In the genomic region with DNA sequence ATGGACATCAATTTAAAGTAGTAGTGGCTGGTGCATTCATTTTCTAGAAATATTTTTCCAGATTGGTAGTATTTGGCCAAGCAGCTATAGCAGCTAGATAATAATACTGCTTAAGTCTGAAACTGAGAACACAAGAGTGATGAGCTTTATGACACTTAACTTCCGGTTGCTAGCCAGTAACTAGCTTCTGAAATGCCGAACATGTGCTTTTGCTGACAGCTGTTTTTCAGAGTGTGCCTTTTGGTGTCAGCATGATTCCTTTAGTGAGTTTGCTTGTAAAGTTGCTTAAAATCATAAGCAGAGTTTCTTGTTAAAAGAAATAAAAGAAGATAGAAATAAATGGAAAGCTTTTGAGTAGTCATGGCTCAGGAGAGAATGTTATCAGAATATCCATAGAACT, we compare ENCODE assay signal across 32 mouse cellular contexts.
A peak's percentile ranks its signal among the peaks of the same experiment; 100 is the strongest.
DNase-seq lines count a peak whose midpoint lies in the region; ATAC-seq and TF ChIP-seq lines count a peak whose summit lies in the region.
"Had no signal": no experiment of that assay in that cellular context is flagged by ENCODE, and none has a peak within 500 bp of the region (broad histone marks: within the 10 kb centered on the region; RNA-seq: fewer than 3 reads in every experiment).

No protein-coding gene starts in this region.

- H3K9ac ChIP-seq in forebrain, postnatal 0 days = no peak overlapping the region
- no peak overlapping the region for H3K9ac ChIP-seq in forebrain, embryonic 13.5 days
- no peak overlapping the region for H3K9ac ChIP-seq in kidney, postnatal 0 days (ENCODE audit: low read depth, low read length)
- H3K9ac ChIP-seq in lung, postnatal 0 days (replicated peaks; ENCODE audit: low read depth) = no peak overlapping the region
- H3K9ac ChIP-seq: embryonic facial prominence, embryonic 12.5 days; heart, embryonic 12.5 days; liver, embryonic 15.5 days; lung, embryonic 15.5 days; neural tube, embryonic 12.5 days had no signal

- 32% methylated on average over 2 of the region's 2 CpGs for WGBS in forebrain, postnatal 0 days
- WGBS in forebrain, embryonic 13.5 days = 61% methylated on average over 2 of the region's 2 CpGs
- 51% methylated on average over 2 of the region's 2 CpGs for WGBS in kidney, postnatal 0 days
- WGBS in lung, postnatal 0 days = 32% methylated on average over 2 of the region's 2 CpGs

- H3K4me2 ChIP-seq in forebrain, postnatal 0 days (ENCODE audit: low read depth) = no peak overlapping the region
- no peak overlapping the region for H3K4me2 ChIP-seq in forebrain, embryonic 13.5 days
- no peak overlapping the region for H3K4me2 ChIP-seq in kidney, postnatal 0 days (ENCODE audit: low read length)
- no peak overlapping the region for H3K4me2 ChIP-seq in lung, postnatal 0 days (replicated peaks; ENCODE audit: low read depth, low read length)
- H3K4me2 ChIP-seq: embryonic facial prominence, embryonic 12.5 days; heart, embryonic 12.5 days; liver, embryonic 15.5 days; lung, embryonic 15.5 days; neural tube, embryonic 12.5 days had no signal

- 0 out of 2 replicates have a peak overlapping the region, but pooled peaks have one; percentile 37 for H3K27ac ChIP-seq in forebrain, postnatal 0 days (ENCODE audit: low read depth, low read length)
- no peak overlapping the region for H3K27ac ChIP-seq in forebrain, embryonic 13.5 days
- H3K27ac ChIP-seq in kidney, postnatal 0 days = no peak overlapping the region
- H3K27ac ChIP-seq in lung, postnatal 0 days (ENCODE audit: low read length) = no peak overlapping the region
- H3K27ac ChIP-seq: embryonic facial prominence, embryonic 12.5 days; forebrain, embryonic 10.5 days; heart, adult 2 months; liver, embryonic 15.5 days; lung, embryonic 15.5 days; macrophage; neural tube, embryonic 12.5 days; stomach, postnatal 0 days had no signal

- ATAC-seq in forebrain, postnatal 0 days = no peak
- ATAC-seq in forebrain, embryonic 13.5 days = no peak
- no peak for ATAC-seq in kidney, postnatal 0 days (replicated peaks; ENCODE audit: low FRiP score, low read depth)
- no peak for ATAC-seq in lung, postnatal 0 days
- ATAC-seq: intestine, postnatal 0 days; midbrain, embryonic 16.5 days had no signal

- no peak for DNase-seq in forebrain, postnatal 0 days
- DNase-seq in kidney, postnatal 0 days (ENCODE audit: low spot score) = peak; percentile 13
- DNase-seq in kidney, adult 18-20 months = no peak
- peak; percentile 40 for DNase-seq in lung, postnatal 0 days (ENCODE audit: low spot score)
- DNase-seq in lung, postnatal 10 days = no peak
- peak; percentile 10 for DNase-seq in induced T-regulatory cell, adult 2 months (ENCODE audit: low read depth)
- DNase-seq: adrenal gland, postnatal 10 days; cerebellum, adult 11 months; cerebellum, adult 9-10 months; cerebellum, postnatal 36 days; gastrocnemius, postnatal 25 days; heart, adult 2 months; heart, postnatal 14 days; kidney, postnatal 4 days; layer of hippocampus, adult 9-11 months; right cerebral cortex, adult 18-20 months; spleen, adult 18-20 months; thymus, adult 18-20 months; thymus, postnatal 25 days had no signal

- H3K36me3 ChIP-seq in forebrain, postnatal 0 days (ENCODE audit: insufficient read depth) = no peaks in the 10 kb centered on the region
- peaks cover 17% of the 10 kb centered on the region; the same call in 1 of the 2 replicates for H3K36me3 ChIP-seq in forebrain, embryonic 13.5 days (ENCODE audit: poor library complexity, severe bottlenecking)
- 0 out of 2 replicates have a peak, but pooled peaks cover 2% of the 10 kb centered on the region for H3K36me3 ChIP-seq in kidney, postnatal 0 days (ENCODE audit: insufficient read depth, low read length)
- 0 out of 2 replicates have a peak, but pooled peaks cover 6% of the 10 kb centered on the region for H3K36me3 ChIP-seq in lung, postnatal 0 days (ENCODE audit: insufficient read depth, low read length)
- H3K36me3 ChIP-seq: heart, embryonic 12.5 days; lung, embryonic 15.5 days had no signal

- no peaks in the 10 kb centered on the region for H3K27me3 ChIP-seq in forebrain, postnatal 0 days (ENCODE audit: insufficient read depth, low read length)
- no peaks in the 10 kb centered on the region for H3K27me3 ChIP-seq in forebrain, embryonic 13.5 days
- H3K27me3 ChIP-seq in kidney, postnatal 0 days (ENCODE audit: insufficient read depth, low read length) = no peaks in the 10 kb centered on the region
- no peaks in the 10 kb centered on the region for H3K27me3 ChIP-seq in lung, postnatal 0 days (replicated peaks; ENCODE audit: insufficient read depth, low read length)
- H3K27me3 ChIP-seq: embryonic facial prominence, embryonic 12.5 days; liver, embryonic 15.5 days; lung, embryonic 15.5 days; neural tube, embryonic 12.5 days had no signal

- TF ChIP-seq CTCF in forebrain, postnatal 0 days (IDR thresholded peaks at IDR 0.05; ENCODE audit: low read depth) = no peak
- no peak for TF ChIP-seq CTCF in kidney, postnatal 0 days (IDR thresholded peaks at IDR 0.05; ENCODE audit: low read depth)
- TF ChIP-seq CTCF in lung, postnatal 0 days (IDR thresholded peaks at IDR 0.05) = no peak

- no peak overlapping the region for H3K4me3 ChIP-seq in forebrain, postnatal 0 days (ENCODE audit: low read depth, low read length)
- no peak overlapping the region for H3K4me3 ChIP-seq in forebrain, embryonic 13.5 days
- H3K4me3 ChIP-seq in kidney, postnatal 0 days (replicated peaks; ENCODE audit: low read depth, low read length) = no peak overlapping the region
- H3K4me3 ChIP-seq in lung, postnatal 0 days (ENCODE audit: low read depth, low read length) = no peak overlapping the region
- H3K4me3 ChIP-seq: embryonic facial prominence, embryonic 12.5 days; forebrain, embryonic 10.5 days; heart, adult 2 months; heart, embryonic 12.5 days; liver, embryonic 15.5 days; lung, embryonic 15.5 days; myocyte; neural tube, embryonic 12.5 days had no signal

- H3K4me1 ChIP-seq in forebrain, postnatal 0 days (ENCODE audit: insufficient read depth) = no peaks in the 10 kb centered on the region
- H3K4me1 ChIP-seq in forebrain, embryonic 13.5 days = peaks cover 20% of the 10 kb centered on the region
- H3K4me1 ChIP-seq in kidney, postnatal 0 days (replicated peaks; ENCODE audit: insufficient read depth, low read length) = no peaks in the 10 kb centered on the region
- H3K4me1 ChIP-seq in lung, postnatal 0 days (ENCODE audit: insufficient read depth, low read depth, low read length) = no peaks in the 10 kb centered on the region
- H3K4me1 ChIP-seq: embryonic facial prominence, embryonic 12.5 days; lung, embryonic 15.5 days; neural tube, embryonic 12.5 days had no signal

- TF ChIP-seq EP300 in lung, postnatal 0 days (IDR thresholded peaks at IDR 0.05) = no peak

- no peaks in the 10 kb centered on the region for H3K9me3 ChIP-seq in forebrain, postnatal 0 days (ENCODE audit: low read length)
- peaks cover 5% of the 10 kb centered on the region for H3K9me3 ChIP-seq in forebrain, embryonic 13.5 days (replicated peaks)
- H3K9me3 ChIP-seq in kidney, postnatal 0 days (replicated peaks; ENCODE audit: low read length) = no peaks in the 10 kb centered on the region
- no peaks in the 10 kb centered on the region for H3K9me3 ChIP-seq in lung, postnatal 0 days (ENCODE audit: low read length)
- H3K9me3 ChIP-seq: embryonic facial prominence, embryonic 12.5 days; forebrain, embryonic 10.5 days; G1E; heart, embryonic 12.5 days; liver, embryonic 15.5 days; lung, embryonic 15.5 days; neural tube, embryonic 12.5 days had no signal

Comparison
In these comparisons a context has a peak if more than half of its experiments do, and no peak if none do; other contexts are left out.
1. DNase-seq: peak in kidney, postnatal 0 days (single experiment), lung, postnatal 0 days (single experiment) and induced T-regulatory cell, adult 2 months (single experiment); none in forebrain, postnatal 0 days (single experiment), kidney, adult 18-20 months (single experiment) and lung, postnatal 10 days (single experiment).